23 mouse cellular contexts compared by ENCODE assay signal in the genomic region with DNA sequence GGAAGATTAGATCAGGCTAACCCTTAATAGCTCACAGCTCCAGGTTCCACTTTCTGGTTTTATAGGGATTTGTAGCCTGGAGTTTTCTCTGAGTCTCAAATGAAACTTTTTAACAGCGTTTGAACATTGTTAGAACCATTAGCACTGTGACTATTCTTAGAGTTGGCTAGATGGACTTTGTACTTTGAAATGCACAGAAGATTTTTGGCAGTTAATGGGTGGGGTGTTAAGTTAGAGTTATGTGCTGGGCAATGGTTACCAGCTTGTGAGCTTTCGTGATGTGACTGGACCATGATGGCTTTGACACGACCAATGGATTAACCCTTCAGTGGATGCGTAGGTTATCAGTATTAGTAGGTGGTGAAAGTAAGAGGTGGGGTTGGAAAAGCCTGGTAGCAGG. TPM values are rescaled to one million over a fixed set of nuclear protein-coding genes. Genes with fewer than 3 reads are reported as not detected.
"Had no signal": no experiment of that assay in that cellular context is flagged by ENCODE, and none has a peak within 500 bp of the region (broad histone marks: within the 10 kb centered on the region; RNA-seq: fewer than 3 reads in every experiment).

No protein-coding gene starts in this region.

- H3K36me3 ChIP-seq: lung, embryonic 15.5 days; midbrain, embryonic 13.5 days; midbrain, embryonic 15.5 days; neural tube, embryonic 12.5 days; stomach, embryonic 15.5 days had no signal

- H3K27ac ChIP-seq: lung, embryonic 15.5 days; macrophage; midbrain, embryonic 13.5 days; midbrain, embryonic 15.5 days; neural tube, embryonic 12.5 days; stomach, embryonic 15.5 days; stomach, postnatal 0 days had no signal

- H3K9ac ChIP-seq: lung, embryonic 15.5 days; midbrain, embryonic 13.5 days; midbrain, embryonic 15.5 days; neural tube, embryonic 12.5 days; stomach, embryonic 15.5 days had no signal

- H3K4me2 ChIP-seq: lung, embryonic 15.5 days; midbrain, embryonic 11.5 days; midbrain, embryonic 13.5 days; midbrain, embryonic 15.5 days; neural tube, embryonic 12.5 days; stomach, embryonic 15.5 days had no signal

- H3K27me3 ChIP-seq: lung, embryonic 15.5 days; midbrain, embryonic 13.5 days; midbrain, embryonic 15.5 days; neural tube, embryonic 12.5 days; stomach, embryonic 15.5 days had no signal

- H3K4me3 ChIP-seq: lung, embryonic 15.5 days; megakaryocyte, embryonic 14.5 days; midbrain, embryonic 13.5 days; midbrain, embryonic 15.5 days; neural tube, embryonic 12.5 days; stomach, embryonic 15.5 days had no signal

- DNase-seq: lung, adult 2 months; lung, postnatal 14 days; lung, postnatal 36 days; right cerebral cortex, postnatal 14 days; thymus, adult 2 months; thymus, postnatal 25 days; thymus, postnatal 4 days had no signal

- H3K4me1 ChIP-seq: lung, embryonic 15.5 days; midbrain, embryonic 13.5 days; midbrain, embryonic 15.5 days; neural tube, embryonic 12.5 days; stomach, embryonic 15.5 days had no signal

- ATAC-seq: lung, postnatal 0 days; midbrain, embryonic 13.5 days; midbrain, embryonic 15.5 days had no signal

- H3K9me3 ChIP-seq: lung, embryonic 15.5 days; midbrain, embryonic 13.5 days; midbrain, embryonic 15.5 days; neural tube, embryonic 12.5 days; stomach, embryonic 15.5 days had no signal

RNA-seq across cellular contexts. Expression of gene Rnf212b, which starts 7.8 kb away (rescaled TPM):
- total RNA-seq: megakaryocyte progenitor cell, adult 5-6 weeks; midbrain, postnatal 0 days; monocyte, adult 5-6 weeks; neutrophil, adult 5-6 weeks had no signal
- polyA plus RNA-seq: lung, adult 2 months; lung, embryonic 15.5 days; lung, postnatal 0 days; macrophage; midbrain, embryonic 11.5 days; midbrain, embryonic 13.5 days; midbrain, embryonic 15.5 days; midbrain, postnatal 0 days; neural tube, embryonic 12.5 days; neural tube, embryonic 14.5 days; spleen, adult 2 months; stomach, embryonic 15.5 days; stomach, postnatal 0 days had no signal
